Mouse (Mus musculus): ENCODE data around the gene Mtfp1.

Gene Mtfp1

DNA sequence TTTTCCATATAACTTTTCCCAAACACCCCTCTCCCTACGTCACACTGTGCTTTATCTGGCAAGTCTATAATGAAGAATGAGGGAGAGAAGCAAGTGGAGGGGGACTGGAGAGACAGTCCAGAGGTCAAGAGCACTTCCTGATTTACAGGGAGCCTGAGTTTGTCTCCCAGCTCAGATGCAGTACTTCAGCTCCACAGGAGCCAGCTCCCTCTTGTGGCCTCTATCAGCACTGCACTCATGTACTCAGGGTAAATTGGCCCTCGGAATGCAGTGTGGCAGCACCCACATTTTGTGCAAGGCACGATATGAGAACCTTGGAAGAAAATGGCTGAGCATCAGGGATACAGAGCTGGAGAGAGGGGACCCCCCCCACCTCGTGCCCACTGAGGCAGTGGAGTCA, 15.0 kb downstream of the Mtfp1 start:
- DNase-seq (ENCODE audit: low spot score), result peak; percentile 27

- DNase-seq (ENCODE audit: low spot score), result no peak
Measured at GRCm38 (mm10) chr11:4078267-4078933, 16.8 kb downstream of the Mtfp1 start.

DNA sequence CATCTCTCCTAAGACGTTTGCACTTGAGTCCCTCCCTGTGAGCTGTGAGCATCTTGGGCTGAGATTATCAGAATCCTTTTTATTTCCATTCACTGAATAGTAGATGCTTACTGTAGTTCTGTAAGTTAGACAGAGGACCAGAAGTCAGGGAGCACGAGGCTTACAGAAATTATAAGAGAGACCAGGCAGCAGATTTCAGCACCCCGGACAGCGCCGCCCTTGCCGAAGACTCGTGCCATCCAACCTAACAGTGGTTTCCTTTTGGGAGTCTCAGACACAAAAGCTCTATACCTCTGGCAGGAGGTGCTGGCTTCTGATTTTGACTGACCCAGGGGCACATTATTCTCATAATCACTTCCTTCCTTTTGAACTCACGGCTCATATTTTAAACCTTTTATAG, 18.6 kb downstream of the Mtfp1 start:
- DNase-seq (ENCODE audit: low spot score), result no peak

DNA sequence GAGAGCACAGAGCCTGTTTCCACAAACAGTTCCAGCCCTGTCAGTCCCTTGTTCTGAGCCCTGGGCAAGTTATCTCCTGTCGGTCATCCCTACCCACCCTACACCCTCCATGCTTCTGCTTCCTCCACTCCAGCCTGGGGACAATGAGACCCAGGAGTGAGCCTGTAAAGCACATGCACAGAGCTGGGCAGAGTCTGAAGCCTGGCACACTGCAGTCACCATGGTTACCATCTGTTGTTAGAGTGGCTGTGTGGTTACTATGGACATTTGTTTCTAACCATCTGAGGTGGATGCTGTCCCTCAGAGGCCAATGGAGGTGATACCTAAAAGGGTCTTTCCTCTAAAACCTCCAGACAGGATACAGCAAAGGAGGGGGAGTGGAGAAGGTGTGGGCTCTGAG, 25.6 kb downstream of the Mtfp1 start:
- DNase-seq (ENCODE audit: low spot score), result no peak

DNA sequence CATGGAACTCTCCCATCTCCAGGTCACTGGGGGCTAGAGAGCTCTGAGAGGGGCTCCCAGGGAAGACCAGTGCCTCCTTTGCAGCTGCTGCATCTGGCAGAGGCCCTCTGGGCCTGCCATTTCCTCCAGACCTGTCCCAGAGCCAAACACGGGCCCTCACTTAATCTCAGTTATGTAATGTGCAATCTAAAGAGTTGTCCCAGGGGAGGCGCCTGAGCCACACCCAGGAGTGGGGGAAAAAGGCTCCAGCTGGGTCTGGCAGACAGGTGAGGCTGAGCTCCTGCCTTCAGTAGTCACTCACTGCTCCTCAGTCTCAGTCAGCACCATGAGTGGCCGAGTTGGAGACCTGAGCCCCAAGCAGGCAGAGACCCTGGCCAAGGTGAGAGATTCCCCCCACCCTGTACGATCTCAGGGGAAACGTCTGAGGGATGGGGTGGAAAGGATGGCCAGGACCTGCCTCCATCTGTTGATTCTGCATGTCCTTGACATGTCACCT, 30.6 kb downstream of the Mtfp1 start, which contains the start of gene Sec14l3:
TSS of gene Sec14l3 (plus strand) at position 215 of the 496 bp plus-strand sequence.
- DNase-seq (ENCODE audit: low spot score), result no peak

DNA sequence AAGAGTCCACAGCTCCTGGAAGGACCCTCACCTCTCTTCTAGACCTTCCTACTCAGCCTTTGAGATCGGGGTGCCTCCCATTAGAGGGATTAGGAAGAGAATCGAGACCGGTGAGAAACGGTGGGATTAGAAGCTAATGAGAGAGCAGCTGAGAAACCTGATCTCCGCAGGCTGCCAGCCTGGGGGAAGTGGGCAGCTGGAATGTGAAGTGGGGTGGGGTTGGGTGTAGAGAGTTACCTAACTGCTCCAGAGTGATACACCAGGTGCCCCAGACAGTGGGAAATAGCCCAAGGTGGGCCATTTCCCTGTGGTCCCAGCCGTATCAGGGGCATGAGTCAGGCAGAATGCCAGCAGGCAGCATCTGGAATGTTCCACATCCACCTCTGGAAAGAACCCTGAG, 32.3 kb downstream of the Mtfp1 start:
- DNase-seq (ENCODE audit: low spot score), result no peak

- no peak for DNase-seq (ENCODE audit: low spot score)
Measured at GRCm38 (mm10) chr11:4062523-4062922, 32.7 kb downstream of the Mtfp1 start.

DNA sequence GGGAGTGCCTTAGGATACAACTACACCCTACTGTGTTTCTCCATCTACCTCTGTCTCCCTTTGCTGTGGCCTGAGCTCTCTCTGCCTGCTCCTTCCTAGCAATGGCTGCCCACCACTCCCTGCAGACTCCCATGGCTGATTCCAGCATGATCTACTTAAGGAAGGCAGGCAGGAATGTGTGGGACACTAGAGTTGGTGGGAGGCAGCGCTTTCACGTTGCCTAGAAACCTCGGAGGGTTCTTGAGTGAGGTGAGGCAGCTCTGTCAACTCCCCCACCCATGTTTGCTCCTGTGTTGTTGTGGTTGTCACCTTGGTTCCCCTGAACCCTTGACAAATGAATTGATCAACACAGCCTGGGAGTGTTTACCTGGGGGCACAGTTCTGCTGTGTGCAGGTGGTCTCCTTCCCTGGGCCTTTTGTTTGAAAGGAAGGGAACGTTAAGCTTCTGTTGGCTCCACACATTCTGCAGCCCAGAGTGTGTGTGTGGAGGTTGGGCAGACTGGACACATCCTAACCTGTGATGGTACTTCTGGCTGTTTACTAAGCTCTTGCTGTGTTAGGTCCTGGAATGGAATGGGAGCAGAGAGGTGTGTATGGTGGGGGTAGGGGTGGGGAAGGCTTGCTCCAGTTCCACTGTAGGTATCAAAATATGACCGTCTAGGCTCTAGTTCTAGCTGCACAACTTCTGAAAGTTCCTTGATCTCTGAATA, 34.2 kb downstream of the Mtfp1 start:
- no peak for DNase-seq (ENCODE audit: low spot score)

GRCm38 (mm10) chr11:4053586-4053985, 41.7 kb downstream of the Mtfp1 start:
- peak; percentile 46 for DNase-seq (ENCODE audit: low spot score)

DNA sequence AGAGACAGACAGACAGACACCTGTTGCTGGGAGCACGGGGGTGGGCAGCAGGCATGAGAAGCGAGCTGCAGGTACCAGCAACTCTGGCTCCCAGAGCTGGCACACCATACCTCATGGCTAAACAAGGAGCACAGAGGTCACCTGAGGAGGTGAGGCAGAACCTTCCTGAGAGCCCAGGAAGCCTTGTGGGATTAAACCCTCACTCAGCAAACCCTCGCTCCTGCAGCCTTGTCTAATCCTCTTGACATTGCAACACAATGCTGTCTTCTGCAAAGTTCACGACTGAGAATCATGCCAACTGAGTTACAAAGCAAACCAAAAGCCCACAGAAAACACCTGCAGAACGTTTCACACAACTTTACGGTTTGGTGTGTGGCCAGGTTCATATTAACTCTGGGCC, 46.8 kb downstream of the Mtfp1 start:
- no peak for DNase-seq (ENCODE audit: low spot score)

DNA sequence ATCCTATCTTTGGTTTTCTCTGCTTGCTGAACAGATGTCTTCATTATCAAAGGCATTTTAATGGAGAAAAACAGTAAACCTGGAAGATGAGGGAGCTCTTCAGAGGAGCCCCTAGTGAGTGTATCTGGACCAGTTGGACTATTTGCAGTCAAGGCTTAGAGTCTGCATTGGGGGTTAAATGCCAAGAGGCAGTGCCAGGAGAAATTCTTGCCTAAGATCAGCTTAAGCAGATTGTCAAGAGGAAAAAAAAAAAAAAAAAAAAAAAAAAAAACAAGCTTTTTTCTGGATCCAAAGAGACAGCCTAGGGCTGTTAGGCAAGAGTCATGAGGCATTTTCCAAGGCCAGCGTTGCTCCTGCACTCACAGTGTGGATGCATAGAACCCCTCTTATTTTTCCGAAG, 47.5 kb downstream of the Mtfp1 start:
- no peak for DNase-seq (ENCODE audit: low spot score)

- DNase-seq (ENCODE audit: low spot score), result no peak
Measured at GRCm38 (mm10) chr11:4046526-4046925, 48.7 kb downstream of the Mtfp1 start.

DNA sequence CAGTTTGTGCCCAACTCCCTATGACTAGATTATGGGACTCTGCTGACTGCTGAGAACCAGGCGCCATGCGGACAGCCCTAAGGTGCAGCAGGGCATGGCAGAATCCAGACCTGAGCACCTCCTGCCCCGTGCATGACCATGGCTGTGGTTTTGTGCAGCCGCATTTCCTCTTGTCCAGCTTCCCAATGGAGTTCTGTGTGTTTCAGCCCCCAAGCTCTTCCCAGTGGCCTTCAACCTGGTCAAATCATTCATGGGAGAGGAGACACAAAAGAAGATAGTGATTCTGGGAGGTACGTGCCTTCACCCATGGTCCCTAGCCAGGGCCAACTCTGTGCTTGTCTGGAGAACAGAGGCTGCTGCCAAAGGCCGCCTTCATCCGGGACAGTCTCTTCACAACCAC, 52.2 kb downstream of the Mtfp1 start:
- DNase-seq (ENCODE audit: low spot score), result no peak
